7 mouse cellular contexts compared by ENCODE assay signal in the genomic region with DNA sequence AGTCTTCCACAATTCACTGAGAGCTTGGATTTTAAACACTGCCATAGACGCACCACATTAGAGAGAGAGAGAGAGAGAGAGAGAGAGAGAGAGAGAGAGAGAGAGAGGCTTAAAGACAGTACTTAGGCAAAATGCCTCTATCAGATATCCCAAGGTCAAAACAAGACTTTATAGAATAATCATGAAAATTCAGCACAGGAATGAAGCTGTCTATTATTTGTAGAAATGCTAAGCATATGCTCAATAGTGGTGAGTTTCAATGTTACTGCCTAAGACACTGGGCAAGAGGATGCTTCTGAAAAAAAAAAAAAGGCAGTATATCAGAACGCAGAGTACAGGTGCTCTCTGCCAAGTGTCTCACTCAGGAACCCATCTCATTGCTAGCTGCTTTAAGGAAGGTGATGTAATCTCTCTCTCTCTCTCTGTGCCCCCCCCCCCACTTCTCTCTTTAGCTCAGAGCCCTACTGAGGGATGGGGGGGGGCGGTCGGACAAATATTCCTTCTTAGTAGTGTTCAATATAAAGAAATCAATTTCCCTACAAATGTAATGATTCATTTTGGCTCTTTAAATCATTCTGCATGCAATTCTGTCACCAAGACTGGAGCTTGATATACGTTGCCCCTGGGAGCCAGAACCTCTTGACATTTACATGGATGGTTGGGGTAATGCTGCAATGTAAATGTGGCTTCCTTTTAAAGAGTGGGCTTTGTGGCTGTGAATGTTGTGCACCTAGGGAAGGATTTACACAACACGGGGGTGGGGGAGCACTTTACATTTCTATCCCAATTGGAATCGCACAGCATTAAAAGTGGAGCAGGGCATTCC.
DNase-seq lines count a peak whose midpoint lies in the region; ATAC-seq and TF ChIP-seq lines count a peak whose summit lies in the region.

No protein-coding gene starts in this region.

- H3K36me3 ChIP-seq in neural tube, embryonic 11.5 days (ENCODE audit: control insufficient read depth, insufficient read depth, low read length): no peaks in the 10 kb centered on the region; the same call in 1 of the 2 replicates
- no peaks in the 10 kb centered on the region for H3K36me3 ChIP-seq in embryonic facial prominence, embryonic 11.5 days (replicated peaks; ENCODE audit: control insufficient read depth, insufficient read depth, low read depth, low read length)
- no peaks in the 10 kb centered on the region; the same call in 1 of the 2 replicates for H3K36me3 ChIP-seq in hindbrain, postnatal 0 days (ENCODE audit: insufficient read depth, low read length)
- H3K36me3 ChIP-seq in neural tube, embryonic 15.5 days: peaks cover 5% of the 10 kb centered on the region

- H3K9me3 ChIP-seq in neural tube, embryonic 11.5 days (ENCODE audit: control insufficient read depth, low read length): no peaks in the 10 kb centered on the region
- H3K9me3 ChIP-seq in embryonic facial prominence, embryonic 11.5 days (replicated peaks; ENCODE audit: control insufficient read depth, low read length): no peaks in the 10 kb centered on the region
- H3K9me3 ChIP-seq in hindbrain, postnatal 0 days (ENCODE audit: low read length): no peaks in the 10 kb centered on the region
- no peaks in the 10 kb centered on the region for H3K9me3 ChIP-seq in neural tube, embryonic 15.5 days (replicated peaks)

- peak; percentile 43 for DNase-seq in neural tube, embryonic 11.5 days (ENCODE audit: low spot score)
- DNase-seq in neural tube, embryonic 10.5 days (ENCODE audit: extremely low spot score, low spot score): no peak
- no peak for DNase-seq in embryonic facial prominence, embryonic 11.5 days (ENCODE audit: low spot score)
- peak; percentile 39 for DNase-seq in hindbrain, postnatal 0 days (ENCODE audit: low spot score)
- DNase-seq in adrenal gland, postnatal 14 days: no peak
- no peak for DNase-seq in frontal cortex, postnatal 10 days (ENCODE audit: low spot score in 2 of 2)

- H3K4me2 ChIP-seq in neural tube, embryonic 11.5 days (ENCODE audit: low read depth): peak overlapping the region; percentile 41
- peak overlapping the region; percentile 11; the same call in 1 of the 2 replicates for H3K4me2 ChIP-seq in embryonic facial prominence, embryonic 11.5 days (ENCODE audit: low read depth, low read length)
- peak overlapping the region; percentile 98 for H3K4me2 ChIP-seq in hindbrain, postnatal 0 days (ENCODE audit: low read depth, low read length)
- H3K4me2 ChIP-seq in neural tube, embryonic 15.5 days: peak overlapping the region; percentile 94

- peaks cover 17% of the 10 kb centered on the region for H3K4me1 ChIP-seq in neural tube, embryonic 11.5 days (ENCODE audit: control insufficient read depth, insufficient read depth, low read length)
- H3K4me1 ChIP-seq in embryonic facial prominence, embryonic 11.5 days (ENCODE audit: control insufficient read depth, insufficient read depth, low read length): peaks cover 6% of the 10 kb centered on the region; the same call in 1 of the 2 replicates
- H3K4me1 ChIP-seq in hindbrain, postnatal 0 days (ENCODE audit: insufficient read depth, low read length): peaks cover 11% of the 10 kb centered on the region; the same call in 1 of the 2 replicates
- H3K4me1 ChIP-seq in neural tube, embryonic 15.5 days: peaks cover 46% of the 10 kb centered on the region

- ATAC-seq in neural tube, embryonic 11.5 days (ENCODE audit: insufficient read depth, low FRiP score, low TSS enrichment): no peak
- ATAC-seq in embryonic facial prominence, embryonic 11.5 days (replicated peaks; ENCODE audit: insufficient number of reproducible peaks, low FRiP score, low TSS enrichment, low read depth): no peak
- ATAC-seq in hindbrain, postnatal 0 days: peak; percentile 19
- ATAC-seq in neural tube, embryonic 15.5 days (ENCODE audit: low FRiP score): peak; percentile 35

- WGBS in neural tube, embryonic 11.5 days: 50% methylated on average over 7 of the region's 7 CpGs
- 59% methylated on average over 7 of the region's 7 CpGs for WGBS in embryonic facial prominence, embryonic 11.5 days
- WGBS in hindbrain, postnatal 0 days: 38% methylated on average over 7 of the region's 7 CpGs
- WGBS in neural tube, embryonic 15.5 days: 29% methylated on average over 7 of the region's 7 CpGs

- H3K9ac ChIP-seq in neural tube, embryonic 11.5 days (ENCODE audit: low read length): no peak overlapping the region
- H3K9ac ChIP-seq in embryonic facial prominence, embryonic 11.5 days (replicated peaks; ENCODE audit: low read length): no peak overlapping the region
- H3K9ac ChIP-seq in hindbrain, postnatal 0 days (replicated peaks; ENCODE audit: low read length): peak overlapping the region; percentile 78
- H3K9ac ChIP-seq in neural tube, embryonic 15.5 days (replicated peaks): peak overlapping the region; percentile 77

- H3K4me3 ChIP-seq in neural tube, embryonic 11.5 days (ENCODE audit: low read depth, low read length): peak overlapping the region; percentile 8; the same call in 1 of the 2 replicates
- H3K4me3 ChIP-seq in embryonic facial prominence, embryonic 11.5 days (ENCODE audit: low read depth, low read length): no peak overlapping the region
- peak overlapping the region; percentile 68 for H3K4me3 ChIP-seq in hindbrain, postnatal 0 days (ENCODE audit: low read length)
- H3K4me3 ChIP-seq in neural tube, embryonic 15.5 days (replicated peaks): peak overlapping the region; percentile 58

- TF ChIP-seq CTCF in hindbrain, postnatal 0 days (IDR thresholded peaks at IDR 0.05; ENCODE audit: low read depth): no peak

- no peak overlapping the region for H3K27ac ChIP-seq in neural tube, embryonic 11.5 days (ENCODE audit: low read depth, low read length)
- no peak overlapping the region for H3K27ac ChIP-seq in embryonic facial prominence, embryonic 11.5 days (replicated peaks; ENCODE audit: low read depth, low read length)
- peak overlapping the region; percentile 90 for H3K27ac ChIP-seq in hindbrain, postnatal 0 days
- H3K27ac ChIP-seq in neural tube, embryonic 15.5 days (replicated peaks): peak overlapping the region; percentile 90

- H3K27me3 ChIP-seq in neural tube, embryonic 11.5 days (ENCODE audit: control insufficient read depth, insufficient read depth, low read length): no peaks in the 10 kb centered on the region
- H3K27me3 ChIP-seq in embryonic facial prominence, embryonic 11.5 days (ENCODE audit: control insufficient read depth, insufficient read depth, low read length): no peaks in the 10 kb centered on the region
- H3K27me3 ChIP-seq in hindbrain, postnatal 0 days (ENCODE audit: insufficient read depth, low read length): no peaks in the 10 kb centered on the region
- H3K27me3 ChIP-seq in neural tube, embryonic 15.5 days (replicated peaks): no peaks in the 10 kb centered on the region

Comparison
In these comparisons a context has a peak if more than half of its experiments do, and no peak if none do; other contexts are left out.
1. ATAC-seq: peak in hindbrain, postnatal 0 days (single experiment) and neural tube, embryonic 15.5 days (single experiment); none in neural tube, embryonic 11.5 days (single experiment) and embryonic facial prominence, embryonic 11.5 days (single experiment).
2. DNase-seq: peak in neural tube, embryonic 11.5 days (single experiment) and hindbrain, postnatal 0 days (single experiment); none in neural tube, embryonic 10.5 days (single experiment), embryonic facial prominence, embryonic 11.5 days (single experiment), adrenal gland, postnatal 14 days (single experiment) and frontal cortex, postnatal 10 days (0 of 2).
3. H3K27ac ChIP-seq: peak in hindbrain, postnatal 0 days (single experiment) and neural tube, embryonic 15.5 days (single experiment); none in neural tube, embryonic 11.5 days (single experiment) and embryonic facial prominence, embryonic 11.5 days (single experiment).
4. H3K9ac ChIP-seq: peak in hindbrain, postnatal 0 days (single experiment) and neural tube, embryonic 15.5 days (single experiment); none in neural tube, embryonic 11.5 days (single experiment) and embryonic facial prominence, embryonic 11.5 days (single experiment).
5. H3K4me2 ChIP-seq: peak in every context shown above with its lines; median percentile 98 in hindbrain, postnatal 0 days; 94 in neural tube, embryonic 15.5 days; 41 in neural tube, embryonic 11.5 days; 11 in embryonic facial prominence, embryonic 11.5 days.